Mouse (Mus musculus): ENCODE results near the gene Nmt1.

- TF ChIP-seq CTCF (IDR thresholded peaks at IDR 0.05): no peak; the same call in 1 of the 2 replicates
- TF ChIP-seq EP300 (IDR thresholded peaks at IDR 0.05): no peak
These were observed 89.6 kb downstream of the Nmt1 start for GRCm38 (mm10) chr11:103117591-103118009.
